Mouse (Mus musculus) hindbrain, embryonic 13.5 days (tissue): Measurements from ENCODE around the gene Fam114a2. TPM values are rescaled to one million over a fixed set of nuclear protein-coding genes. Genes with fewer than 3 reads are reported as not detected.

Experiments used
- ATAC-seq: fragments of 200-750 bp; cut with Nextera tagmentation; 2 replicates; pipeline ENCODE4 v1.8.0; 2017; ENCODE audit warnings: moderate TSS enrichment; ENCODE audit not compliant: low FRiP score
- H3K27ac ChIP-seq: fragments of 300-500 bp; sonication (generic); 2 replicates; pipeline ENCODE4 v1.5.1; 2015; ENCODE audit warnings: inconsistent platforms, mild to moderate bottlenecking, moderate library complexity
- H3K27me3 ChIP-seq: fragments of 300-500 bp; sonication (generic); 2 replicates; pipeline ENCODE4 v1.6.1; 2015; ENCODE audit warnings: mild to moderate bottlenecking, inconsistent platforms
- H3K36me3 ChIP-seq: fragments of 300-500 bp; sonication (generic); 2 replicates; pipeline ENCODE4 v1.6.1; 2015; ENCODE audit warnings: mild to moderate bottlenecking, inconsistent platforms
- H3K4me1 ChIP-seq: fragments of 300-500 bp; sonication (generic); replicated peaks from 2 replicates; pipeline ENCODE4 v1.6.1; 2015; ENCODE audit warnings: inconsistent platforms
- H3K4me2 ChIP-seq: fragments of 300-500 bp; sonication (generic); 2 replicates; pipeline ENCODE4 v1.6.1; 2015; ENCODE audit warnings: inconsistent platforms, mild to moderate bottlenecking, moderate library complexity
- H3K4me3 ChIP-seq: fragments of 300-500 bp; sonication (generic); 2 replicates; pipeline ENCODE4 v1.5.1; 2015; ENCODE audit warnings: mild to moderate bottlenecking, inconsistent platforms
- H3K9ac ChIP-seq: fragments of 300-500 bp; sonication (generic); 2 replicates; pipeline ENCODE4 v1.6.1; 2015; ENCODE audit warnings: mild to moderate bottlenecking, inconsistent platforms
- H3K9me3 ChIP-seq: fragments of 300-500 bp; sonication (generic); 2 replicates; pipeline ENCODE4 v1.6.1; 2016; ENCODE audit warnings: inconsistent platforms
- WGBS: fragments of 180-500 bp; shearing (Covaris S2); methylation state at CpG from one replicate; pipeline ENCODE4 v1.1.7; 2015; 5-methylcytosine and 5-hydroxymethylcytosine counted together
- polyA plus RNA-seq: library from polyadenylated mRNA; unstranded; fragments of >200 nt; fragmentation: Nextera tagmentation; extraction: Ambion mirVana; gene quantifications from 2 replicates; pipeline ENCODE4 v1.2.1, GENCODE M21; 2015

Gene Fam114a2
- polyA plus RNA-seq, 1 experiment from 2014 or later: 94.9 TPM

GRCm38 (mm10) chr11:57515218-57515617 is 3.2 kb downstream of the Fam114a2 start:
- Histone ChIP-seq H3K4me2 (no peak overlapping the region), H3K9me3 (no peaks in the 10 kb centered on the region), H3K9ac (no peak overlapping the region), H3K27me3 (no peaks in the 10 kb centered on the region), H3K36me3 (peaks cover 37% of the 10 kb centered on the region), H3K4me1 (peaks cover 27% of the 10 kb centered on the region), H3K27ac (no peak overlapping the region), H3K4me3 (no peak overlapping the region)
- ATAC-seq: no peak
- 91% methylated on average over 5 of the region's 5 CpGs for WGBS

- Histone ChIP-seq H3K9me3 (no peaks in the 10 kb centered on the region), H3K36me3 (peaks cover 79% of the 10 kb centered on the region), H3K4me3 (no peak overlapping the region), H3K9ac (no peak overlapping the region), H3K27ac (peak overlapping the region; percentile 31; the same call in 1 of the 2 replicates), H3K27me3 (no peaks in the 10 kb centered on the region), H3K4me2 (no peak overlapping the region), H3K4me1 (0 out of 2 replicates have a peak, but pooled peaks cover 4% of the 10 kb centered on the region)
- ATAC-seq: no peak
- 40% methylated on average over 6 of the region's 6 CpGs for WGBS
Observed at GRCm38 (mm10) chr11:57506899-57507298, 11.5 kb downstream of the Fam114a2 start.

- no peak for ATAC-seq
- H3K27ac ChIP-seq: no peak overlapping the region
- peaks cover 78% of the 10 kb centered on the region for H3K36me3 ChIP-seq
- no peaks in the 10 kb centered on the region for H3K9me3 ChIP-seq
- 89% methylated on average over 5 of the region's 5 CpGs for WGBS
- no peak overlapping the region for H3K4me2 ChIP-seq
- 0 out of 2 replicates have a peak, but pooled peaks cover 4% of the 10 kb centered on the region for H3K4me1 ChIP-seq
- H3K9ac ChIP-seq: no peak overlapping the region
- H3K27me3 ChIP-seq: no peaks in the 10 kb centered on the region
- no peak overlapping the region for H3K4me3 ChIP-seq
Observed at GRCm38 (mm10) chr11:57503155-57503554, 15.3 kb downstream of the Fam114a2 start.

- H3K9me3 ChIP-seq: no peaks in the 10 kb centered on the region
- no peak overlapping the region for H3K4me3 ChIP-seq
- no peak for ATAC-seq
- H3K36me3 ChIP-seq: peaks cover 77% of the 10 kb centered on the region
- no peak overlapping the region for H3K4me2 ChIP-seq
- 98% methylated on average over 5 of the region's 5 CpGs for WGBS
- H3K27me3 ChIP-seq: no peaks in the 10 kb centered on the region
- no peak overlapping the region for H3K27ac ChIP-seq
- H3K9ac ChIP-seq: no peak overlapping the region
- H3K4me1 ChIP-seq: no peaks in the 10 kb centered on the region
Observed at GRCm38 (mm10) chr11:57498215-57498614, 20.2 kb downstream of the Fam114a2 start.

- H3K9ac ChIP-seq: no peak overlapping the region
- 41% methylated on average over 3 of the region's 3 CpGs for WGBS
- H3K9me3 ChIP-seq: no peaks in the 10 kb centered on the region
- ATAC-seq: no peak
- H3K4me1 ChIP-seq: no peaks in the 10 kb centered on the region
- no peak overlapping the region for H3K4me3 ChIP-seq
- peaks cover 78% of the 10 kb centered on the region for H3K36me3 ChIP-seq
- H3K27me3 ChIP-seq: no peaks in the 10 kb centered on the region
- no peak overlapping the region for H3K27ac ChIP-seq
- no peak overlapping the region for H3K4me2 ChIP-seq
Observed at GRCm38 (mm10) chr11:57497701-57498100, 20.7 kb downstream of the Fam114a2 start.

- ATAC-seq: no peak
- Histone ChIP-seq H3K27ac (no peak overlapping the region), H3K9ac (no peak overlapping the region), H3K36me3 (peaks cover 89% of the 10 kb centered on the region), H3K4me3 (no peak overlapping the region), H3K9me3 (no peaks in the 10 kb centered on the region), H3K4me2 (no peak overlapping the region), H3K27me3 (no peaks in the 10 kb centered on the region), H3K4me1 (no peaks in the 10 kb centered on the region)
- 47% methylated on average over 3 of the region's 3 CpGs for WGBS
Observed at GRCm38 (mm10) chr11:57496462-57497039, 21.9 kb downstream of the Fam114a2 start.

GRCm38 (mm10) chr11:57488436-57488835 is 30.0 kb downstream of the Fam114a2 start:
- Histone ChIP-seq H3K4me2 (no peak overlapping the region), H3K27me3 (no peaks in the 10 kb centered on the region), H3K36me3 (peaks cover 77% of the 10 kb centered on the region), H3K4me1 (no peaks in the 10 kb centered on the region), H3K9ac (no peak overlapping the region), H3K9me3 (no peaks in the 10 kb centered on the region), H3K4me3 (no peak overlapping the region), H3K27ac (no peak overlapping the region)
- 69% methylated on average over 5 of the region's 5 CpGs for WGBS
- no peak for ATAC-seq

GRCm38 (mm10) chr11:57478077-57478476 is 40.3 kb downstream of the Fam114a2 start:
- Histone ChIP-seq H3K27me3 (peaks cover 6% of the 10 kb centered on the region; the same call in 1 of the 2 replicates), H3K4me2 (no peak overlapping the region), H3K9ac (no peak overlapping the region), H3K36me3 (peaks cover 49% of the 10 kb centered on the region), H3K9me3 (no peaks in the 10 kb centered on the region), H3K4me1 (peaks cover 7% of the 10 kb centered on the region), H3K27ac (peak overlapping the region; percentile 37; the same call in 1 of the 2 replicates), H3K4me3 (no peak overlapping the region)
- 38% methylated on average over 5 of the region's 5 CpGs for WGBS
- peak; percentile 65 for ATAC-seq

GRCm38 (mm10) chr11:57475119-57475518 is 43.3 kb downstream of the Fam114a2 start:
- Histone ChIP-seq H3K36me3 (peaks cover 20% of the 10 kb centered on the region), H3K9ac (no peak overlapping the region), H3K4me1 (peaks cover 7% of the 10 kb centered on the region), H3K27ac (no peak overlapping the region), H3K4me3 (no peak overlapping the region), H3K27me3 (peaks cover 6% of the 10 kb centered on the region; the same call in 1 of the 2 replicates), H3K9me3 (no peaks in the 10 kb centered on the region), H3K4me2 (no peak overlapping the region)
- no peak for ATAC-seq
- 54% methylated on average over 6 of the region's 6 CpGs for WGBS

GRCm38 (mm10) chr11:57474296-57474941 is 44.0 kb downstream of the Fam114a2 start:
- Histone ChIP-seq H3K4me2 (no peak overlapping the region), H3K27me3 (peaks cover 6% of the 10 kb centered on the region; the same call in 1 of the 2 replicates)
- WGBS: 50% methylated on average over 6 of the region's 6 CpGs

GRCm38 (mm10) chr11:57470979-57471378 is 47.4 kb downstream of the Fam114a2 start:
- no peak overlapping the region for H3K27ac ChIP-seq
- WGBS: 94% methylated on average over 6 of the region's 7 CpGs
- H3K4me1 ChIP-seq: peaks cover 11% of the 10 kb centered on the region
- no peaks in the 10 kb centered on the region for H3K36me3 ChIP-seq
- no peak overlapping the region for H3K4me3 ChIP-seq
- no peak overlapping the region for H3K9ac ChIP-seq
- no peak for ATAC-seq
- no peak overlapping the region for H3K4me2 ChIP-seq
- H3K9me3 ChIP-seq: peaks cover 3% of the 10 kb centered on the region; the same call in 1 of the 2 replicates
- H3K27me3 ChIP-seq: peaks cover 6% of the 10 kb centered on the region; the same call in 1 of the 2 replicates

More at GRCm38 (mm10) chr11:57474296-57474941, 44.0 kb downstream of the Fam114a2 start:
- no peaks in the 10 kb centered on the region for H3K9me3 ChIP-seq
- H3K4me1 ChIP-seq: peaks cover 7% of the 10 kb centered on the region
- H3K27ac ChIP-seq: no peak overlapping the region
- H3K4me3 ChIP-seq: no peak overlapping the region
- peaks cover 15% of the 10 kb centered on the region; the same call in 1 of the 2 replicates for H3K36me3 ChIP-seq
- no peak for ATAC-seq
- H3K9ac ChIP-seq: no peak overlapping the region

GRCm38 (mm10) chr11:57470056-57470455 is 48.4 kb downstream of the Fam114a2 start:
- Histone ChIP-seq H3K4me2 (no peak overlapping the region), H3K36me3 (no peaks in the 10 kb centered on the region), H3K4me1 (peaks cover 11% of the 10 kb centered on the region), H3K27ac (no peak overlapping the region), H3K4me3 (no peak overlapping the region), H3K9me3 (peaks cover 3% of the 10 kb centered on the region; the same call in 1 of the 2 replicates), H3K9ac (no peak overlapping the region), H3K27me3 (peaks cover 6% of the 10 kb centered on the region; the same call in 1 of the 2 replicates)
- WGBS: 57% methylated on average over 6 of the region's 6 CpGs
- no peak for ATAC-seq
